Mouse (Mus musculus) embryonic facial prominence, embryonic 12.5 days (tissue): ENCODE results near the gene Ralgapb. TPM values are rescaled to one million over a fixed set of nuclear protein-coding genes. Genes with fewer than 3 reads are reported as not detected.

Experiments used
- ATAC-seq: fragments of 200-750 bp; cut with Nextera tagmentation; 2 replicates; pipeline ENCODE4 v1.8.0; 2017; ENCODE audit not compliant: insufficient number of reproducible peaks, insufficient read depth, low FRiP score, low TSS enrichment
- H3K27ac ChIP-seq: fragments of 300-500 bp; sonication (generic); 2 replicates; pipeline ENCODE4 v1.5.1; 2016; ENCODE audit warnings: mild to moderate bottlenecking
- H3K27me3 ChIP-seq: fragments of 300-500 bp; sonication (generic); 2 replicates; pipeline ENCODE4 v1.6.1; 2016; ENCODE audit warnings: mild to moderate bottlenecking, moderate library complexity
- H3K36me3 ChIP-seq: fragments of 300-500 bp; sonication (generic); 2 replicates; pipeline ENCODE4 v1.6.1; 2016; ENCODE audit warnings: mild to moderate bottlenecking
- H3K4me1 ChIP-seq: fragments of 300-500 bp; sonication (generic); 2 replicates; pipeline ENCODE4 v1.6.1; 2016
- H3K4me2 ChIP-seq: fragments of 300-500 bp; sonication (generic); replicated peaks from 2 replicates; pipeline ENCODE4 v1.6.1; 2016; ENCODE audit warnings: mild to moderate bottlenecking, moderate library complexity
- H3K4me3 ChIP-seq: fragments of 300-500 bp; sonication (generic); 2 replicates; pipeline ENCODE4 v1.5.1; 2016; ENCODE audit warnings: mild to moderate bottlenecking
- H3K9ac ChIP-seq: fragments of 300-500 bp; sonication (generic); 2 replicates; pipeline ENCODE4 v1.6.1; 2016; ENCODE audit warnings: mild to moderate bottlenecking, moderate library complexity
- H3K9me3 ChIP-seq: fragments of 300-500 bp; sonication (generic); 2 replicates; pipeline ENCODE4 v1.6.1; 2016; ENCODE audit warnings: mild to moderate bottlenecking, moderate library complexity
- WGBS: fragments of 180-500 bp; shearing (Covaris S2); methylation state at CpG from one replicate; pipeline ENCODE4 v1.1.7; 2016; 5-methylcytosine and 5-hydroxymethylcytosine counted together
- polyA plus RNA-seq: library from polyadenylated mRNA; unstranded; fragments of >200 nt; fragmentation: Nextera tagmentation; extraction: Ambion mirVana; gene quantifications from 2 replicates; pipeline ENCODE4 v1.2.1, GENCODE M21; 2016

The Ralgapb gene
- polyA plus RNA-seq, 1 experiment from 2014 or later, result 21.4 TPM

GRCm38 (mm10) chr2:158501836-158502812 is 92.5 kb downstream of the Ralgapb start, which contains the start of gene Adig:
Gene Adig (plus strand): TSS chr2:158502612.
- H3K27me3 ChIP-seq, result no peaks in the 10 kb centered on the region
- WGBS, result 70% methylated on average over 11 of the region's 11 CpGs
- no peak within 1 kb of the TSS for H3K27ac ChIP-seq
- H3K9me3 ChIP-seq, result no peaks in the 10 kb centered on the region
- no peak within 1 kb of the TSS for H3K9ac ChIP-seq
- H3K4me1 ChIP-seq, result no peaks in the 10 kb centered on the region
- H3K36me3 ChIP-seq, result peaks cover 15% of the 10 kb centered on the region
- H3K4me3 ChIP-seq, result no peak within 1 kb of the TSS
- H3K4me2 ChIP-seq, result no peak within 1 kb of the TSS
- no peak for ATAC-seq

DNA sequence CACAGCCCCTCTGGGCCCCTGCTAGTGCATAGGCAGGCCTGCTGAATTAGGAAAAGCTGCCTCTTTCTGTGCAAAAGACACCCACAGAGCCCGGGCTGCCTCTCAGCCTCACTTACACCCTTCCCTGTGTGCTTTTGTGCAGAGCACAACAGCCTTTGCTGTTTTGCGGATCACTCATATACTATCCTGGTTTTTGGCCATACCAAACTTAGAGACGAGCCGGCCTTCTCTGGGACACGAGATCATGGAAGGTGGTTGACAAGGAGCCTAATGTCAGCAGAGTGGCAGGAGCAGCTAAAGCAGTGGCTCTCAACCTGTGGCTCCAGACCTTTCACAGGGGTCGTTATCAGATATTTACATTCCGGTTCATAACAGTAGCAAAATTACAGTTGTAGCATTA is 93.6 kb downstream of the Ralgapb start:
- H3K27me3 ChIP-seq, result no peaks in the 10 kb centered on the region
- H3K27ac ChIP-seq, result no peak overlapping the region
- H3K9me3 ChIP-seq, result no peaks in the 10 kb centered on the region
- WGBS, result 85% methylated on average over 7 of the region's 7 CpGs
- no peaks in the 10 kb centered on the region for H3K4me1 ChIP-seq
- H3K4me2 ChIP-seq, result no peak overlapping the region
- peaks cover 7% of the 10 kb centered on the region; the same call in 1 of the 2 replicates for H3K36me3 ChIP-seq
- H3K4me3 ChIP-seq, result no peak overlapping the region
- no peak overlapping the region for H3K9ac ChIP-seq
- no peak for ATAC-seq

DNA sequence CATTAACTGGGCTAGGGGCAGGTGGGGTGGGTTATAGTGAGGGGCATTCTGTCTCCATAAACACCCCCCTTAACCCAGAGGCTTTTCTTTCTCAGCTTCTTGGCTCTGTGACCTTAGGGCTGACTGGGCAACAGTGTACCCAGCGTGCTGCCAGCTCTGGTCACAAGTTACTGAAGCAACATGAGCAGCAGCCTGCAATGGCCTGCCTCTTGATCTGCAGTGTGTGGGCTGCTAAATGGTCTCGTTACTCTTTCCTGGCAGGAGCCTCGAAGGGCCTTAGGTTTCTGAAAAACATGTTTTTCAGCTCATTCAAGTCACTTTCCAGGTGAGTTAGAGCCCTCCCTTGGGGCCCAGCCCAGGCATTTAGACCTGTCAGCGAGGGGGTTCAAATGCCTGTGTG is 94.0 kb downstream of the Ralgapb start:
- H3K9me3 ChIP-seq, result no peaks in the 10 kb centered on the region
- no peaks in the 10 kb centered on the region for H3K27me3 ChIP-seq
- H3K4me1 ChIP-seq, result no peaks in the 10 kb centered on the region
- no peak overlapping the region for H3K4me2 ChIP-seq
- WGBS, result 64% methylated on average over 4 of the region's 4 CpGs
- H3K27ac ChIP-seq, result no peak overlapping the region
- no peak overlapping the region for H3K4me3 ChIP-seq
- no peak for ATAC-seq
- peaks cover 4% of the 10 kb centered on the region; the same call in 1 of the 2 replicates for H3K36me3 ChIP-seq
- H3K9ac ChIP-seq, result no peak overlapping the region

DNA sequence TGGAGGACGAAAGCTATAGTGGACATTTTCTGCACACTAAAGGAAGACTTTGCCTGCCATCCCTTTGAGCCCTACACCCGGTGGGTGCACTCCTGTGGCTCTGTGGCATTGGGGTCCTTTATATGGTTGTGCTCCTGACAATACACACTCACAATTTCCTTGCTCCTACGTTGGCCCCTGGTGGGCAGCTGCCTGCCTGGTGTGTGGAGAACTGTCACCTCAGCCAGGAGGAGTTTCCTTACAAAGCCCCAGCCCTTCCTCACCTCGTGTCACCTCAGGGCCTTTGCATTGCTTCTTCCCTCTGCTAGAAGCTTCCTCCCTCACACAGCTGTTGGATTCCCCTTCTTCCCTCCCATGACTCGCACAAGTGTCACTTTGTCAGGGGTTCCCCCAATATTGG is 96.8 kb downstream of the Ralgapb start:
- H3K4me2 ChIP-seq, result no peak overlapping the region
- H3K27ac ChIP-seq, result no peak overlapping the region
- ATAC-seq, result no peak
- H3K27me3 ChIP-seq, result no peaks in the 10 kb centered on the region
- H3K9ac ChIP-seq, result no peak overlapping the region
- H3K4me3 ChIP-seq, result no peak overlapping the region
- WGBS, result 83% methylated on average over 5 of the region's 5 CpGs
- H3K36me3 ChIP-seq, result no peaks in the 10 kb centered on the region
- no peaks in the 10 kb centered on the region for H3K4me1 ChIP-seq
- H3K9me3 ChIP-seq, result no peaks in the 10 kb centered on the region

DNA sequence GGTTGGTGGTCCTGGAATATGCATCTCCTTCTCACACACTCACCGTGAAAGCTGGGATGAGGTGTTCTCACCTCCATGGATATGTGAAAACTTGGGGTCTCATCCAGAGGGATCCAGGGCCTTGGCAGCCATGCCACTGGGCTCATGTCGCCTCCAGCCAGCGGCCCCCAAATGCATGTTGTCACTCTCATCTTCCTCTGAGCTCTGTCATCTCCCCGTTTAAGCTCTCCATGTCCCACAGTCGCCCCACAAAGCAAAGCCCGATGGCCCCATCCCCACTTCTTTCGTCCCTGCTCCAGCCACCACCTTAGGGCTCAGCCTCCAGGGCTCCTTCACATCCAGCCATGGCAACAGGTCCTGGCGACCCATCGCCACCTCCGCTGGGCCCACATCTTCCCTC is 97.4 kb downstream of the Ralgapb start:
- no peak overlapping the region for H3K4me3 ChIP-seq
- no peak for ATAC-seq
- WGBS, result 94% methylated on average over 10 of the region's 10 CpGs
- H3K9me3 ChIP-seq, result no peaks in the 10 kb centered on the region
- H3K27me3 ChIP-seq, result no peaks in the 10 kb centered on the region
- H3K27ac ChIP-seq, result no peak overlapping the region
- H3K4me2 ChIP-seq, result no peak overlapping the region
- H3K9ac ChIP-seq, result no peak overlapping the region
- H3K4me1 ChIP-seq, result no peaks in the 10 kb centered on the region
- no peaks in the 10 kb centered on the region for H3K36me3 ChIP-seq

DNA sequence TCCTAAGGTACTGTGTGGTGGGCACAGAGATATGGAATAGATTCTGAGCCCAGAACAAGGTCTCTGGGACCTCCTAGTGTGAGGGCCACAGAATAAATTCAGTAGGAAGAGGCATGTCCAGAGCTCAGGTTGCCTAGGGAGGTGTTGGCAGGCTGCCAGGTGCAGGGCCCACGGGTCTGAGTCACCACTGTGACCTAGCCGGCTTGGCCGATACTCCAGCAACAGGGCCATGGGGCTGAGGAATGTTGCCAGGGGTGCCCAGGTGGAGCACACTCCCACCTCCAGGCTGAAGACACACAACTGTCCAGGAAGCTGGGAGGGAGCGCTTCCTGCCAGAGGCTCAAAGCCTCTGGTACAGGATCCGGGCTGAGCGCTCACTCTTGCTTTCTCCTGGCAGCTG is 101.0 kb downstream of the Ralgapb start:
- H3K4me1 ChIP-seq, result no peaks in the 10 kb centered on the region
- no peaks in the 10 kb centered on the region for H3K27me3 ChIP-seq
- H3K9ac ChIP-seq, result no peak overlapping the region
- H3K36me3 ChIP-seq, result no peaks in the 10 kb centered on the region
- H3K9me3 ChIP-seq, result no peaks in the 10 kb centered on the region
- H3K4me3 ChIP-seq, result no peak overlapping the region
- 73% methylated on average over 6 of the region's 6 CpGs for WGBS
- no peak overlapping the region for H3K4me2 ChIP-seq
- no peak overlapping the region for H3K27ac ChIP-seq
- ATAC-seq, result no peak

GRCm38 (mm10) chr2:158512528-158512927 is 102.9 kb downstream of the Ralgapb start, which contains the start of gene Arhgap40:
Gene Arhgap40 (plus strand): TSS chr2:158512796.
- no peak for ATAC-seq
- no peaks in the 10 kb centered on the region for H3K4me1 ChIP-seq
- no peak within 1 kb of the TSS for H3K4me3 ChIP-seq
- 81% methylated on average over 10 of the region's 10 CpGs for WGBS
- H3K27ac ChIP-seq, result no peak within 1 kb of the TSS
- no peaks in the 10 kb centered on the region for H3K36me3 ChIP-seq
- no peaks in the 10 kb centered on the region for H3K27me3 ChIP-seq
- H3K4me2 ChIP-seq, result no peak within 1 kb of the TSS
- no peaks in the 10 kb centered on the region for H3K9me3 ChIP-seq
- no peak within 1 kb of the TSS for H3K9ac ChIP-seq

- Histone ChIP-seq H3K4me2 (no peak overlapping the region), H3K27ac (no peak overlapping the region), H3K9me3 (no peaks in the 10 kb centered on the region), H3K9ac (no peak overlapping the region), H3K4me1 (no peaks in the 10 kb centered on the region), H3K4me3 (no peak overlapping the region), H3K36me3 (no peaks in the 10 kb centered on the region), H3K27me3 (no peaks in the 10 kb centered on the region)
- WGBS, result 84% methylated on average over 12 of the region's 12 CpGs
- ATAC-seq, result no peak
Measured at GRCm38 (mm10) chr2:158513821-158514336, 104.2 kb downstream of the Ralgapb start.

GRCm38 (mm10) chr2:158518583-158518982 is 108.9 kb downstream of the Ralgapb start:
- Histone ChIP-seq H3K4me3 (no peak overlapping the region), H3K4me2 (no peak overlapping the region), H3K4me1 (no peaks in the 10 kb centered on the region), H3K27ac (no peak overlapping the region), H3K36me3 (no peaks in the 10 kb centered on the region), H3K9ac (no peak overlapping the region), H3K9me3 (no peaks in the 10 kb centered on the region), H3K27me3 (no peaks in the 10 kb centered on the region)
- WGBS, result 61% methylated on average over 6 of the region's 6 CpGs
- no peak for ATAC-seq

DNA sequence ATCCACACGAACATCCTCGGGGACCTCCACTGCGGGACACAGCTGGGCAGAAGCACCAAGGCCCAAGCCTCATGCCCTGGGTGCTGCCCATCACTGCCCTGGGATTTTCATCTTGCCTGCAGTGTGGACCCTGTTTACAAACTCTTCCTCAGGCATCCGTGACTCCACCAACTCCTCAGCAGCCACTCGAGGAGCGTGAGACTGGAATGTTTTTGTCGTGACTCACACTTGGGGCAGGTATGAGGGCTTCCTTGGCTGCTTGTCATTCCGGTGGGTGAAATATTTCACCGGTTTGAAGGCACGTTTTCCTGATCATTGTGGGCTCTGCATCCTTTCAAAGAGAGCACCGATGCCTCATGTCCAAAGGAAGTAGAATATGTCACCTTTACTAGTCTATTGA is 109.4 kb downstream of the Ralgapb start:
- Histone ChIP-seq H3K27ac (no peak overlapping the region), H3K36me3 (no peaks in the 10 kb centered on the region), H3K4me3 (no peak overlapping the region), H3K27me3 (no peaks in the 10 kb centered on the region), H3K4me2 (no peak overlapping the region), H3K9ac (no peak overlapping the region), H3K4me1 (no peaks in the 10 kb centered on the region), H3K9me3 (no peaks in the 10 kb centered on the region)
- 77% methylated on average over 11 of the region's 11 CpGs for WGBS
- no peak for ATAC-seq

- no peaks in the 10 kb centered on the region for H3K9me3 ChIP-seq
- H3K4me1 ChIP-seq, result no peaks in the 10 kb centered on the region
- WGBS, result 76% methylated on average over 6 of the region's 6 CpGs
- no peak overlapping the region for H3K27ac ChIP-seq
- no peaks in the 10 kb centered on the region for H3K27me3 ChIP-seq
- ATAC-seq, result no peak
- no peaks in the 10 kb centered on the region for H3K36me3 ChIP-seq
- H3K4me3 ChIP-seq, result no peak overlapping the region
- H3K4me2 ChIP-seq, result no peak overlapping the region
- H3K9ac ChIP-seq, result no peak overlapping the region
Measured at GRCm38 (mm10) chr2:158519800-158520199, 110.2 kb downstream of the Ralgapb start.

DNA sequence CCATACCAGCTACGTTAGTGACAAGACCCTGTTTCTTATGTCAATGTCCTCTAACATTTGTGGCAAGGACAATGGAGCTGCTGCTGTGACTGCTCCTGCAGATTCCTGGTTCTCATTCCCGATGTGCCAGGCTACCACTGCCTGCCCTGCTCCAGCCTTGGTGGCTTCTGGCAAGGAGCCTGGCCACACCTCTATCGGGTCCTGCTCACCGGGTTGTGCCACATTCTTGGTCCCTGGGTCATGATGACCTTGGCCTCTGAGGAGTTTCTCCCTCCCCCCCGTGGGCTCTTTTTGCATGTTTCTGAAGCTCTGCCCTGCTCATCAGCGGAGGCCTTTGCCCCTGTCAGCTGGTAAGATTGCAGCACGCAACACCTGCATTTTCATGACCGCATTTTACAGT is 113.4 kb downstream of the Ralgapb start:
- H3K9me3 ChIP-seq, result no peaks in the 10 kb centered on the region
- no peak for ATAC-seq
- H3K4me3 ChIP-seq, result no peak overlapping the region
- H3K4me1 ChIP-seq, result no peaks in the 10 kb centered on the region
- H3K27ac ChIP-seq, result no peak overlapping the region
- no peaks in the 10 kb centered on the region for H3K36me3 ChIP-seq
- no peaks in the 10 kb centered on the region for H3K27me3 ChIP-seq
- WGBS, result 80% methylated on average over 8 of the region's 8 CpGs
- H3K4me2 ChIP-seq, result no peak overlapping the region
- H3K9ac ChIP-seq, result no peak overlapping the region
